12 mouse cellular contexts compared by ENCODE assay signal in genomic region chr11:118346395-118347096, GRCm38 (mm10). TPM values are rescaled to one million over a fixed set of nuclear protein-coding genes. Genes with fewer than 3 reads are reported as not detected.
DNase-seq lines count a peak whose midpoint lies in the region; ATAC-seq and TF ChIP-seq lines count a peak whose summit lies in the region.
"Had no signal": no experiment of that assay in that cellular context is flagged by ENCODE, and none has a peak within 500 bp of the region (broad histone marks: within the 10 kb centered on the region; RNA-seq: fewer than 3 reads in every experiment).

No protein-coding gene starts in this region.

- H3K4me3 ChIP-seq in embryonic facial prominence, embryonic 13.5 days = no peak overlapping the region
- H3K4me3 ChIP-seq in embryonic facial prominence, embryonic 10.5 days = no peak overlapping the region
- H3K4me3 ChIP-seq in intestine, embryonic 14.5 days (ENCODE audit: low read depth, low read length) = no peak overlapping the region
- H3K4me3 ChIP-seq in intestine, embryonic 15.5 days (replicated peaks) = no peak overlapping the region
- no peak overlapping the region for H3K4me3 ChIP-seq in thymus, adult 2 months (ENCODE audit: control insufficient read depth, insufficient read depth, low read length)
- no peak overlapping the region for H3K4me3 ChIP-seq in stomach, postnatal 0 days (ENCODE audit: low read depth, low read length)

- TF ChIP-seq POLR2A in thymus, adult 2 months (IDR thresholded peaks at IDR 0.05; ENCODE audit: control insufficient read depth, extremely low read depth, insufficient read depth, low read length, poor library complexity) = no peak

- WGBS in embryonic facial prominence, embryonic 13.5 days = 83% methylated on average over 8 of the region's 8 CpGs
- 90% methylated on average over 8 of the region's 8 CpGs for WGBS in embryonic facial prominence, embryonic 10.5 days
- 82% methylated on average over 8 of the region's 8 CpGs for WGBS in intestine, embryonic 14.5 days
- WGBS in intestine, embryonic 15.5 days = 83% methylated on average over 8 of the region's 8 CpGs
- WGBS in thymus, adult 2 months = 96% methylated on average over 8 of the region's 8 CpGs
- 69% methylated on average over 8 of the region's 8 CpGs for WGBS in stomach, postnatal 0 days

- no peak for TF ChIP-seq EP300 in stomach, postnatal 0 days (optimal IDR thresholded peaks at IDR 0.05)

- peaks cover 5% of the 10 kb centered on the region for H3K36me3 ChIP-seq in embryonic facial prominence, embryonic 13.5 days
- peaks cover 18% of the 10 kb centered on the region for H3K36me3 ChIP-seq in embryonic facial prominence, embryonic 10.5 days (replicated peaks)
- no peaks in the 10 kb centered on the region for H3K36me3 ChIP-seq in intestine, embryonic 14.5 days (ENCODE audit: control insufficient read depth, insufficient read depth, low read length)
- no peaks in the 10 kb centered on the region for H3K36me3 ChIP-seq in intestine, embryonic 15.5 days
- H3K36me3 ChIP-seq in thymus, adult 2 months (ENCODE audit: control insufficient read depth, insufficient read depth, low read length) = no peaks in the 10 kb centered on the region
- no peaks in the 10 kb centered on the region for H3K36me3 ChIP-seq in stomach, postnatal 0 days (ENCODE audit: control insufficient read depth, insufficient read depth, low read length)
- H3K36me3 ChIP-seq: G1E had no signal

- peaks cover 78% of the 10 kb centered on the region for H3K4me1 ChIP-seq in embryonic facial prominence, embryonic 13.5 days
- H3K4me1 ChIP-seq in embryonic facial prominence, embryonic 10.5 days = peaks cover 64% of the 10 kb centered on the region
- H3K4me1 ChIP-seq in intestine, embryonic 14.5 days (replicated peaks; ENCODE audit: control insufficient read depth, insufficient read depth, low read length) = peaks cover 43% of the 10 kb centered on the region
- peaks cover 48% of the 10 kb centered on the region for H3K4me1 ChIP-seq in intestine, embryonic 15.5 days (replicated peaks)
- peaks cover 62% of the 10 kb centered on the region for H3K4me1 ChIP-seq in thymus, adult 2 months (replicated peaks; ENCODE audit: control insufficient read depth, insufficient read depth, low read length)
- H3K4me1 ChIP-seq in stomach, postnatal 0 days (replicated peaks; ENCODE audit: control insufficient read depth, insufficient read depth) = peaks cover 4% of the 10 kb centered on the region

- H3K9ac ChIP-seq in embryonic facial prominence, embryonic 13.5 days = no peak overlapping the region
- H3K9ac ChIP-seq in intestine, embryonic 14.5 days (ENCODE audit: low read length) = no peak overlapping the region
- no peak overlapping the region for H3K9ac ChIP-seq in intestine, embryonic 15.5 days
- no peak overlapping the region for H3K9ac ChIP-seq in stomach, postnatal 0 days (ENCODE audit: low read length)
- H3K9ac ChIP-seq: lung, embryonic 14.5 days had no signal

- H3K4me2 ChIP-seq in embryonic facial prominence, embryonic 13.5 days = no peak overlapping the region
- H3K4me2 ChIP-seq in intestine, embryonic 14.5 days (ENCODE audit: low read length) = no peak overlapping the region
- no peak overlapping the region for H3K4me2 ChIP-seq in intestine, embryonic 15.5 days (replicated peaks)
- no peak overlapping the region for H3K4me2 ChIP-seq in stomach, postnatal 0 days (replicated peaks; ENCODE audit: low read depth)
- H3K4me2 ChIP-seq: lung, embryonic 14.5 days had no signal

- TF ChIP-seq CTCF in thymus, adult 2 months (IDR thresholded peaks at IDR 0.05; ENCODE audit: borderline replicate concordance, control insufficient read depth, extremely low read depth, insufficient read depth, low read length, poor library complexity) = no peak
- TF ChIP-seq CTCF in stomach, postnatal 0 days (IDR thresholded peaks at IDR 0.05; ENCODE audit: low read depth) = peak; percentile 54

- 0 out of 2 replicates have a peak overlapping the region, but pooled peaks have one; percentile 34 for H3K27ac ChIP-seq in embryonic facial prominence, embryonic 13.5 days
- no peak overlapping the region for H3K27ac ChIP-seq in embryonic facial prominence, embryonic 10.5 days (replicated peaks)
- peak overlapping the region; percentile 6 for H3K27ac ChIP-seq in intestine, embryonic 14.5 days (ENCODE audit: low read depth)
- no peak overlapping the region for H3K27ac ChIP-seq in intestine, embryonic 15.5 days
- no peak overlapping the region for H3K27ac ChIP-seq in thymus, adult 2 months (ENCODE audit: control insufficient read depth, insufficient read depth, low read length)
- 0 out of 2 replicates have a peak overlapping the region, but pooled peaks have one; percentile 24 for H3K27ac ChIP-seq in stomach, postnatal 0 days (replicated peaks)

- no peaks in the 10 kb centered on the region for H3K27me3 ChIP-seq in embryonic facial prominence, embryonic 13.5 days
- no peaks in the 10 kb centered on the region for H3K27me3 ChIP-seq in embryonic facial prominence, embryonic 10.5 days (replicated peaks; ENCODE audit: low read depth, poor library complexity, severe bottlenecking)
- no peaks in the 10 kb centered on the region for H3K27me3 ChIP-seq in intestine, embryonic 14.5 days (replicated peaks; ENCODE audit: control insufficient read depth, insufficient read depth, low read length)
- H3K27me3 ChIP-seq in intestine, embryonic 15.5 days (replicated peaks) = no peaks in the 10 kb centered on the region
- H3K27me3 ChIP-seq in thymus, adult 2 months (ENCODE audit: control insufficient read depth, insufficient read depth, low read length) = no peaks in the 10 kb centered on the region
- H3K27me3 ChIP-seq in stomach, postnatal 0 days (ENCODE audit: control insufficient read depth, insufficient read depth, low read length) = no peaks in the 10 kb centered on the region

- DNase-seq in embryonic facial prominence, embryonic 10.5 days (ENCODE audit: low spot score) = no peak
- DNase-seq in intestine, embryonic 14.5 days (ENCODE audit: low spot score) = no peak
- DNase-seq in thymus, postnatal 14 days = peak; percentile 32
- no peak for DNase-seq in thymus, adult 2 months
- no peak for DNase-seq in stomach, postnatal 0 days (ENCODE audit: low spot score)
- DNase-seq in B cell, adult 2 months = no peak
- DNase-seq: kidney, adult 2 months had no signal

- no peak for ATAC-seq in embryonic facial prominence, embryonic 13.5 days (ENCODE audit: insufficient number of reproducible peaks, insufficient read depth, low FRiP score, low TSS enrichment, low read depth)
- ATAC-seq in intestine, embryonic 14.5 days (replicated peaks; ENCODE audit: low FRiP score, low TSS enrichment, low read depth) = no peak
- no peak for ATAC-seq in intestine, embryonic 15.5 days
- ATAC-seq in stomach, postnatal 0 days (ENCODE audit: low FRiP score, low TSS enrichment) = no peak

- no peaks in the 10 kb centered on the region for H3K9me3 ChIP-seq in embryonic facial prominence, embryonic 13.5 days
- H3K9me3 ChIP-seq in embryonic facial prominence, embryonic 10.5 days = no peaks in the 10 kb centered on the region
- H3K9me3 ChIP-seq in intestine, embryonic 14.5 days (ENCODE audit: control insufficient read depth, low read length) = no peaks in the 10 kb centered on the region
- H3K9me3 ChIP-seq in intestine, embryonic 15.5 days = no peaks in the 10 kb centered on the region
- H3K9me3 ChIP-seq in stomach, postnatal 0 days (ENCODE audit: control insufficient read depth, low read length) = no peaks in the 10 kb centered on the region
- H3K9me3 ChIP-seq: G1E had no signal

RNA-seq across cellular contexts. Expression of gene Cep295nl, which starts 4.2 kb away (rescaled TPM):
- 0.58 and 0.74 TPM in 2 replicates for polyA plus RNA-seq in embryonic facial prominence, embryonic 13.5 days (2015; fragmentation: Nextera tagmentation; extraction: Ambion mirVana)
- polyA plus RNA-seq in embryonic facial prominence, embryonic 10.5 days (2016; fragmentation: Nextera tagmentation; extraction: Ambion mirVana) = 0.13 and 0.56 TPM in 2 replicates
- 0.61 and 0.69 TPM in 2 replicates for polyA plus RNA-seq in intestine, embryonic 14.5 days (2014; fragmentation: Nextera tagmentation; extraction: Ambion mirVana)
- polyA plus RNA-seq in intestine, embryonic 15.5 days (2015; fragmentation: Nextera tagmentation; extraction: Ambion mirVana) = 0.23 and 0.24 TPM in 2 replicates
- 0.26 and 0.32 TPM in 2 replicates for polyA plus RNA-seq in thymus, adult 2 months (2012; rRNA removed)
- 0.51 and 0.53 TPM in 2 replicates for polyA plus RNA-seq in stomach, postnatal 0 days (2015; fragmentation: Nextera tagmentation; extraction: Ambion mirVana)
- polyA plus RNA-seq: G1E; large intestine, adult 2 months had no signal

RNA-seq across cellular contexts. Expression of gene Timp2, which starts 9.0 kb away (rescaled TPM):
- 117 and 132 TPM in 2 replicates for polyA plus RNA-seq in embryonic facial prominence, embryonic 13.5 days (2015; fragmentation: Nextera tagmentation; extraction: Ambion mirVana)
- 40.0 and 46.9 TPM in 2 replicates for polyA plus RNA-seq in embryonic facial prominence, embryonic 10.5 days (2016; fragmentation: Nextera tagmentation; extraction: Ambion mirVana)
- polyA plus RNA-seq in intestine, embryonic 14.5 days (2014; fragmentation: Nextera tagmentation; extraction: Ambion mirVana) = 80.9 and 83.9 TPM in 2 replicates
- polyA plus RNA-seq in intestine, embryonic 15.5 days (2015; fragmentation: Nextera tagmentation; extraction: Ambion mirVana) = 58.8 and 60.2 TPM in 2 replicates
- polyA plus RNA-seq in thymus, adult 2 months (2012; rRNA removed) = 72.6 and 78.8 TPM in 2 replicates
- 72.7 and 77.2 TPM in 2 replicates for polyA plus RNA-seq in stomach, postnatal 0 days (2015; fragmentation: Nextera tagmentation; extraction: Ambion mirVana)
- polyA plus RNA-seq: G1E had no signal

RNA-seq across cellular contexts. Expression of gene Lgals3bp, which starts 55.3 kb away (rescaled TPM):
- polyA plus RNA-seq in embryonic facial prominence, embryonic 13.5 days (2015; fragmentation: Nextera tagmentation; extraction: Ambion mirVana) = 5.6 and 6.8 TPM in 2 replicates
- 0.86 and 0.88 TPM in 2 replicates for polyA plus RNA-seq in embryonic facial prominence, embryonic 10.5 days (2016; fragmentation: Nextera tagmentation; extraction: Ambion mirVana)
- 108 and 120 TPM in 2 replicates for polyA plus RNA-seq in intestine, embryonic 14.5 days (2014; fragmentation: Nextera tagmentation; extraction: Ambion mirVana)
- 153 and 171 TPM in 2 replicates for polyA plus RNA-seq in intestine, embryonic 15.5 days (2015; fragmentation: Nextera tagmentation; extraction: Ambion mirVana)
- polyA plus RNA-seq in thymus, adult 2 months (2012; rRNA removed) = 450 and 565 TPM in 2 replicates
- 142 and 144 TPM in 2 replicates for polyA plus RNA-seq in stomach, postnatal 0 days (2015; fragmentation: Nextera tagmentation; extraction: Ambion mirVana)

RNA-seq across cellular contexts. Expression of gene Usp36, which starts 56.5 kb away (rescaled TPM):
- polyA plus RNA-seq in embryonic facial prominence, embryonic 13.5 days (2015; fragmentation: Nextera tagmentation; extraction: Ambion mirVana) = 22.8 and 24.0 TPM in 2 replicates
- 24.1 and 24.2 TPM in 2 replicates for polyA plus RNA-seq in embryonic facial prominence, embryonic 10.5 days (2016; fragmentation: Nextera tagmentation; extraction: Ambion mirVana)
- polyA plus RNA-seq in intestine, embryonic 14.5 days (2014; fragmentation: Nextera tagmentation; extraction: Ambion mirVana) = 18.1 and 18.8 TPM in 2 replicates
- polyA plus RNA-seq in intestine, embryonic 15.5 days (2015; fragmentation: Nextera tagmentation; extraction: Ambion mirVana) = 16.8 and 19.7 TPM in 2 replicates
- 28.8 and 34.6 TPM in 2 replicates for polyA plus RNA-seq in thymus, adult 2 months (2012; rRNA removed)
- 8.1 and 8.9 TPM in 2 replicates for polyA plus RNA-seq in stomach, postnatal 0 days (2015; fragmentation: Nextera tagmentation; extraction: Ambion mirVana)

Comparison
In these comparisons a context has a peak if more than half of its experiments do, and no peak if none do; other contexts are left out.
1. H3K27ac ChIP-seq: peak in embryonic facial prominence, embryonic 13.5 days (single experiment), intestine, embryonic 14.5 days (single experiment) and stomach, postnatal 0 days (single experiment); none in embryonic facial prominence, embryonic 10.5 days (single experiment), intestine, embryonic 15.5 days (single experiment) and thymus, adult 2 months (single experiment).
2. RNA of gene Lgals3bp, which starts 55.3 kb away (polyA plus RNA-seq): 450 to 565 TPM in thymus, adult 2 months, 153 to 171 TPM in intestine, embryonic 15.5 days, 142 to 144 TPM in stomach, postnatal 0 days and 108 to 120 TPM in intestine, embryonic 14.5 days; 5.6 to 6.8 TPM in embryonic facial prominence, embryonic 13.5 days and 0.86 to 0.88 TPM in embryonic facial prominence, embryonic 10.5 days; every median in the first group is over 10 times any median in the second.